Mouse (Mus musculus): ENCODE results near the gene Ace.

DNA sequence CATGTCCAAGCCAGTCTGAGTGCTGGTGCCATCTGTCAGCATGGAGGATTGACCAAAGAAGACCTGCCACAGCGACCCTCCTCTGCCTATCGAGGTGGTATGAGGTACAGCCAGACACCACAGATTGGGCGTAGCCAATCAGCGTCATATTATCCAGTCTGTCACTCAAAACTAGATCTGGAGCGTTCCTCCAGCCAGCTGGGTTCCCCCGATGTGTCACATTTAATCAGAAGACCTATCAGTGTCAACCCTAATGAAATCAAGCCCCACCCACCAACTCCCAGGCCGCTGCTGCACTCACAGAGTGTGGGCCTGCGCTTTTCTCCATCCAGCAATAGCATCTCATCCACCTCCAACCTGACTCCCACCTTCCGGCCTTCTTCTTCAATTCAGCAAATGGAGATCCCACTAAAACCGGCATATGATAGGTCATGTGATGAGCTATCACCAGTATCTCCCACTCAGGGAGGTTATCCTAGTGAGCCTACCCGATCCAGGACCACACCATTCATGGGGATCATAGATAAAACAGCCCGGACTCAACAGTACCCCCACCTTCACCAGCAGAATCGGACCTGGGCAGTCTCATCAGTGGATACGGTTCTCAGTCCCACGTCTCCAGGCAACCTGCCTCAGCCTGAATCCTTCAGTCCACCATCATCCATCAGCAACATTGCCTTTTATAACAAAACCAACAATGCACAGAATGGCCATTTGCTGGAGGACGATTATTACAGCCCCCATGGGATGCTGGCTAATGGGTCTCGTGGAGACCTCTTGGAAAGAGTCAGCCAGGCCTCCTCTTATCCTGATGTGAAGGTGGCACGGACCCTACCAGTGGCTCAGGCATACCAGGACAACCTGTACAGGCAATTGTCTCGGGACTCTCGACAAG is 44.7 kb upstream of the Ace start:
- TF ChIP-seq GATA1 (IDR thresholded peaks at IDR 0.05; ENCODE audit: low read length), result no peak
- no peak for TF ChIP-seq TAL1 (IDR thresholded peaks at IDR 0.05; ENCODE audit: low read length)
